8 mouse cellular contexts compared by ENCODE assay signal in genomic region chr7:104315369-104316080, GRCm38 (mm10). TPM values are rescaled to one million over a fixed set of nuclear protein-coding genes. Genes with fewer than 3 reads are reported as not detected.
A peak's percentile ranks its signal among the peaks of the same experiment; 100 is the strongest.
DNase-seq lines count a peak whose midpoint lies in the region; ATAC-seq and TF ChIP-seq lines count a peak whose summit lies in the region.
"Not testable (repeated sequence)": the region's sequence is repeated elsewhere in the genome, so short reads cannot be mapped to it uniquely, and the experiment has no call there.

Gene Trim12a, minus strand, starts transcription at chr7:104315466.

- TF ChIP-seq POLR2A in lung, adult 2 months (IDR thresholded peaks at IDR 0.05; ENCODE audit: borderline replicate concordance, extremely low read depth, low read depth, low read length): not testable (repeated sequence)

- 18% methylated on average over 4 of the region's 4 CpGs for WGBS in heart, embryonic 10.5 days
- WGBS in hindbrain, embryonic 16.5 days: 34% methylated on average over 4 of the region's 4 CpGs
- 11% methylated on average over 4 of the region's 4 CpGs for WGBS in lung, adult 2 months
- WGBS in midbrain, embryonic 16.5 days: 28% methylated on average over 4 of the region's 4 CpGs
- 11% methylated on average over 4 of the region's 4 CpGs for WGBS in stomach, postnatal 0 days

- H3K9me3 ChIP-seq in heart, embryonic 10.5 days; hindbrain, embryonic 16.5 days (ENCODE audit: control insufficient read depth, low read length); midbrain, embryonic 16.5 days (replicated peaks; ENCODE audit: control insufficient read depth, low read length, poor library complexity, severe bottlenecking); stomach, postnatal 0 days (ENCODE audit: control insufficient read depth, low read length): not testable (repeated sequence)

- H3K36me3 ChIP-seq in heart, embryonic 10.5 days; hindbrain, embryonic 16.5 days (ENCODE audit: control insufficient read depth, insufficient read depth, low read length); midbrain, embryonic 16.5 days (ENCODE audit: control insufficient read depth, insufficient read depth, low read length); stomach, postnatal 0 days (ENCODE audit: control insufficient read depth, insufficient read depth, low read length): not testable (repeated sequence)

- peak within 1 kb of the TSS; percentile 64; the same call in 1 of the 2 replicates for H3K27ac ChIP-seq in heart, embryonic 10.5 days
- not testable (repeated sequence) for H3K27ac ChIP-seq in hindbrain, embryonic 16.5 days (ENCODE audit: low read depth, low read length); left cerebral cortex, adult 2 months; midbrain, embryonic 16.5 days (ENCODE audit: low read length)
- H3K27ac ChIP-seq in stomach, postnatal 0 days (replicated peaks): peak within 1 kb of the TSS; percentile 61; the same call in 1 of the 2 replicates

- not testable (repeated sequence) for H3K9ac ChIP-seq in hindbrain, embryonic 16.5 days (ENCODE audit: low read depth, low read length); midbrain, embryonic 16.5 days (ENCODE audit: low read depth, low read length)
- H3K9ac ChIP-seq in stomach, postnatal 0 days (ENCODE audit: low read length): peak within 1 kb of the TSS; percentile 56

- H3K4me2 ChIP-seq in hindbrain, embryonic 16.5 days (ENCODE audit: low read length): peak within 1 kb of the TSS; percentile 42
- H3K4me2 ChIP-seq in midbrain, embryonic 16.5 days (ENCODE audit: low read length): peak within 1 kb of the TSS; percentile 31; the same call in 1 of the 2 replicates
- peak within 1 kb of the TSS; percentile 51 for H3K4me2 ChIP-seq in stomach, postnatal 0 days (replicated peaks; ENCODE audit: low read depth)

- DNase-seq in adrenal gland, adult 8-10 months; heart, embryonic 10.5 days (ENCODE audit: low spot score); left cerebral cortex, adult 2 months (ENCODE audit: extremely low spot score in 1 of 2, low spot score in 2 of 2); lung, adult 2 months; stomach, postnatal 0 days (ENCODE audit: low spot score): not testable (repeated sequence)

- TF ChIP-seq CTCF in left cerebral cortex, adult 2 months (IDR thresholded peaks at IDR 0.05); lung, adult 2 months (IDR thresholded peaks at IDR 0.05; ENCODE audit: insufficient read depth, low read length); stomach, postnatal 0 days (IDR thresholded peaks at IDR 0.05; ENCODE audit: low read depth): not testable (repeated sequence)

- TF ChIP-seq EP300 in stomach, postnatal 0 days (optimal IDR thresholded peaks at IDR 0.05): not testable (repeated sequence)

- intact Hi-C loops in left cerebral cortex, adult 2 months (cut with DNase I): not testable (repeated sequence)

- H3K4me1 ChIP-seq in heart, embryonic 10.5 days; hindbrain, embryonic 16.5 days (ENCODE audit: control insufficient read depth, insufficient read depth, low read depth, low read length); lung, adult 2 months (ENCODE audit: control insufficient read depth, insufficient read depth, low read length); midbrain, embryonic 16.5 days (ENCODE audit: control insufficient read depth, insufficient read depth, low read length); stomach, postnatal 0 days (replicated peaks; ENCODE audit: control insufficient read depth, insufficient read depth): not testable (repeated sequence)

- peak; percentile 96 for ATAC-seq in erythroblast, adult 5-6 weeks (replicated peaks; ENCODE audit: low FRiP score, poor library complexity, severe bottlenecking)
- 0 out of 2 replicates have a peak, but pooled peaks have one; percentile 56 for ATAC-seq in hindbrain, embryonic 16.5 days
- ATAC-seq in midbrain, embryonic 16.5 days: 0 out of 2 replicates have a peak, but pooled peaks have one; percentile 32
- peak; percentile 98 for ATAC-seq in stomach, postnatal 0 days (ENCODE audit: low FRiP score, low TSS enrichment)

- not testable (repeated sequence) for H3K27me3 ChIP-seq in heart, embryonic 10.5 days (ENCODE audit: insufficient read depth, poor library complexity, severe bottlenecking); hindbrain, embryonic 16.5 days (replicated peaks; ENCODE audit: control insufficient read depth, insufficient read depth, low read length); midbrain, embryonic 16.5 days (ENCODE audit: control insufficient read depth, insufficient read depth, low read depth, low read length); stomach, postnatal 0 days (ENCODE audit: control insufficient read depth, insufficient read depth, low read length)

- H3K4me3 ChIP-seq in heart, embryonic 10.5 days: peak within 1 kb of the TSS; percentile 55
- peak within 1 kb of the TSS; percentile 31 for H3K4me3 ChIP-seq in hindbrain, embryonic 16.5 days (ENCODE audit: low read length)
- H3K4me3 ChIP-seq in left cerebral cortex, adult 2 months: peak within 1 kb of the TSS; percentile 37
- peak within 1 kb of the TSS; percentile 51 for H3K4me3 ChIP-seq in lung, adult 2 months (replicated peaks; ENCODE audit: extremely low read depth, low read depth, low read length)
- peak within 1 kb of the TSS; percentile 14; the same call in 1 of the 2 replicates for H3K4me3 ChIP-seq in midbrain, embryonic 16.5 days (ENCODE audit: low read depth, low read length)
- H3K4me3 ChIP-seq in stomach, postnatal 0 days (ENCODE audit: low read depth, low read length): peak within 1 kb of the TSS; percentile 47

RNA-seq across cellular contexts. Expression of gene Trim12a, which starts in this region (rescaled TPM):
- total RNA-seq in adrenal gland, adult 8-10 months (2022): 10 to 100 TPM; 17.0 to 20.9 (median 19.4) TPM
- 40.8 and 46.3 TPM in 2 replicates for total RNA-seq in erythroblast, adult 5-6 weeks (2015; ENCODE audit: low replicate concordance)
- 35.4 and 42.4 TPM in 2 replicates for total RNA-seq in erythroblast, adult 5-6 weeks (2017; ENCODE audit: low replicate concordance)
- 4.8 and 6.9 TPM in 2 replicates for polyA plus RNA-seq in heart, embryonic 10.5 days (2016; fragmentation: Nextera tagmentation; extraction: Ambion mirVana)
- polyA plus RNA-seq in hindbrain, embryonic 16.5 days (2015; fragmentation: Nextera tagmentation; extraction: Ambion mirVana): 1.7 and 2.1 TPM in 2 replicates
- total RNA-seq in left cerebral cortex, adult 2 months (2021): 1 to 10 TPM; 2.2 to 3.2 TPM
- 3.1 and 11.5 TPM in 2 replicates for polyA plus RNA-seq in lung, adult 2 months (2012; rRNA removed)
- polyA plus RNA-seq in midbrain, embryonic 16.5 days (2015; fragmentation: Nextera tagmentation; extraction: Ambion mirVana): 1.6 and 1.7 TPM in 2 replicates
- polyA plus RNA-seq in stomach, postnatal 0 days (2015; fragmentation: Nextera tagmentation; extraction: Ambion mirVana): 5.8 and 6.8 TPM in 2 replicates

Comparison
In these comparisons a context has a peak if more than half of its experiments do, and no peak if none do; other contexts are left out.
1. RNA of gene Trim12a (total RNA-seq): 35.4 to 46.3 TPM in erythroblast, adult 5-6 weeks and 17.0 to 20.9 TPM in adrenal gland, adult 8-10 months; 2.2 to 3.2 TPM in left cerebral cortex, adult 2 months; every median in the first group is over 4 times any median in the second.
2. ATAC-seq: peak in every context shown above with its lines; median percentile 98 in stomach, postnatal 0 days; 96 in erythroblast, adult 5-6 weeks; 56 in hindbrain, embryonic 16.5 days; 32 in midbrain, embryonic 16.5 days.
3. Peak in every context shown above with its lines, with median percentiles within 50 percentile points of each other: H3K4me3 ChIP-seq and H3K4me2 ChIP-seq.